Mouse (Mus musculus) erythroblast, adult 5-6 weeks (primary cell): Measurements from ENCODE around the gene Rab43. TPM values are rescaled to one million over a fixed set of nuclear protein-coding genes. Genes with fewer than 3 reads are reported as not detected.

Experiments used
- ATAC-seq: replicated peaks from 2 replicates; pipeline ENCODE4 v1.8.0; 2016; ENCODE audit warnings: moderate number of reproducible peaks, mild to moderate bottlenecking, moderate TSS enrichment, inconsistent platforms; ENCODE audit not compliant: poor library complexity, low FRiP score, severe bottlenecking
- total RNA-seq, 2 experiments: library from RNA; stranded (forward) in 1 of 2; stranded (reverse) in 1 of 2; fragments of 150-400 nt in 1 of 2; fragments of 200-764, 138-1000 nt in 1 of 2; gene quantifications; 2 replicates each; pipeline versions ENCODE4 v1.2.3 to v1.2.4; 2015 to 2017; ENCODE audit warnings: low replicate concordance in 2 of 2

Gene Rab43
- total RNA-seq (2015; ENCODE audit: low replicate concordance) (173 and 230 TPM in 2 replicates), total RNA-seq (2017; ENCODE audit: low replicate concordance) (219 and 239 TPM in 2 replicates)

DNA sequence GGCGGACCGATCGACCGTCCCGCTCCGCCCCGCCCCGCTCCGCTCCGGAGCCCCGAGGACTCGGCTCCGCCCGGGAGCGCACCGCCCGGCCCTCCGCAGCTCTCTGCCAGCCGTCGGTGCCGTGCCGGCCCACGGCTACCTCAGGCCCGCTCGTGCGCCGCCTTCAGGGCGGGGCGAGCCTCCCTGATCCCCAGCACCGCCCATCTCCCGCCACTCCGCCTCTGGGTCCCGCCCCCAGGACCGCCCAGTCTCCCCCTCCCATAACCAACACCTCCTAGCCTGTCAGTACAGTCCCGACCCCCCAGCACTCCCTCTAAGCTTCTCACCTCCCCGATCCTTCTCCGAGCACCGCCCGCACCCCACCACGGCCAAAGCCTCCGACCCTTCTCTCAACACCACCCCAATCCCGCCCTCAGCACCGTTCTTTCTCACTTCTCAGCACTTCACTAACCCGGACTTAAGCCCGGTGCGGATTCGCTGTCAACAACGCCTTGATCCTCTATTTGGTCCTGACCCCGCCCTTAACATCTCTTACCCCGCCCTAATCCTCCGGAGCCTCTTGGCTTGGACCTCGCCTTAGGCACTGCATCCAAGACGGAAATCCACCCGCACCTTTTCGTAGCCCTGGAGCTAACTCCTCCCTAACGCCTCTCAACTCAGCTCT is at the start of gene Rab43:
TSS of gene Rab43 (minus strand) at position 490 of the 664 bp plus-strand sequence.
- ATAC-seq, result peak; percentile 69

DNA sequence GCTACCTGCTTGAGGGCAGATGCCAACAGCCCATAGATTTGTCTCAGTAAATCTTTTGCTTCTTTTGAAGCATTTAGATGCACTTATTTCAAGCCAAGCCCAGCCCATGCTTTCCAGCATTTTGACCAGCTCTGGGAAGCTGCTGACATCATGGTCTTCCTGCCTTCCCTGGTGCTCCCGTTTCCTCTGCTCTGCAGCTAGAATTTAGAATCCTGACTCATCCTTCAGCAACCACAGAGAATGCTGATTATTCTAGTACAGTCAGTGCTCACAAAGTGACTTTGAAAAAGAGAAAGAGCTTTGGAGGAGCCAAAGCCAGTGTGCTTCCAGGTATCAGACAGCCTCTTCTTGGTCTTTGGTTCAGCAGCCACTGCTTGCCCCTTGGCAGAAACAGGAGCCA is 45.1 kb upstream of the Rab43 start:
- ATAC-seq, result no peak

- 0 out of 2 replicates have a peak, but pooled peaks have one; percentile 37 for ATAC-seq
These were observed 41.5 kb upstream of the Rab43 start for GRCm38 (mm10) chr6:87853446-87853845.

DNA sequence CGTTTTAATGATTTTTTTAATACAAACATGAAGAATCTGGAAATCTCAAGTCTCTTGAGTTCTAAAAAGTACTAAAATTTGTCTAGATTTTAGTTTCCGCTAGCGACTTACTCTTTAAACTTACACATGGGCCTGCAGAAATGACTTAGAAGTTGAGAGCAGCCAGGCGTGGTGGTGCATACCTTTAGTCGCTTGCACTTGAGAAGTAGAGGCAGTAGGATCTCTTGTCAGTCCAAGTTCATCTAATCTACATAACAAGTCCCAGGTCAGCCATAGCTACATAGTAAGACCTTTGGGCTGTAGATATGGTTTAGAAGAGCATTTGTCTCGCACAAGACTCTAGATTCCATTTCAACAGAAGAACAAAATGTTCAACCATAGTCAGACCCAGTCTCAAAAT is 39.9 kb upstream of the Rab43 start:
- no peak for ATAC-seq

GRCm38 (mm10) chr6:87850900-87851614 is 39.1 kb upstream of the Rab43 start, which contains the start of gene Cnbp:
Gene Cnbp, minus strand, starts transcription at chr6:87851106.
- peak; percentile 94 for ATAC-seq

DNA sequence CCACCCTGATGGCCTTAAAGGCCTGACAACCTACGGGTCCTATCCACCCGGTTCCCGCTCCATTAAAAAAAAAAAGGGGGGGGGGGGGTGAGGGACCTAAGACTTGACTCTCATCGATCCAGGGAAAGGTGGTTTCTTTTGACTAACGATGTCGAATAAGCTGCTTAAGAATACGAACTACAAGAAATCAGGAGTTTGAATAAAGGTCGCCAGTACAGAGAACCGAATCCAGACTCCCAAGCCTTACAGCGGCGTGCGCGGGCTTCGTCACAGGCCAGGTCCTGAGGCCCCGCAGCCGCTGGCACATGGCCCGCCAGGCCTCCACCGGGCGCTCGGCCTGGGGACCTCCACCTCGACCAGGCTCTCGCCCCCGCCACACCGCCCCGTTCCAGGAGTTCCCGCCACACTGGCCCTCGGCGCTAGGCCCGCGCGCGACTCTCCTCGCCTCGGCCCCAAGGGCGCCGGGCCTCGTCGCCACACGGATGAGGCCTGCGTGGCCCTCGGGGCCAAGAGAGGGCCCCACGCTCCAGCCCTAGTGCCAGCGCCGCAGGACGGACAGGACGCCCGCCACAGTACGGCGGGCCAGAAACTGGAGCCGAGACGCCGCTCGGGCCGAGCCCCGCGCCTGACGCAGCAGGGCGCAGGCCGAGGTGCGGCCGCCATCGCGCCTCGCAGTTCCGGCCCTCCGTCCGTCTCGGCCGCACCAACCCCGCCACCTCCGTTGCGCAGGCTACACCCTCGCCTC is 38.4 kb upstream of the Rab43 start:
- peak; percentile 58 for ATAC-seq

DNA sequence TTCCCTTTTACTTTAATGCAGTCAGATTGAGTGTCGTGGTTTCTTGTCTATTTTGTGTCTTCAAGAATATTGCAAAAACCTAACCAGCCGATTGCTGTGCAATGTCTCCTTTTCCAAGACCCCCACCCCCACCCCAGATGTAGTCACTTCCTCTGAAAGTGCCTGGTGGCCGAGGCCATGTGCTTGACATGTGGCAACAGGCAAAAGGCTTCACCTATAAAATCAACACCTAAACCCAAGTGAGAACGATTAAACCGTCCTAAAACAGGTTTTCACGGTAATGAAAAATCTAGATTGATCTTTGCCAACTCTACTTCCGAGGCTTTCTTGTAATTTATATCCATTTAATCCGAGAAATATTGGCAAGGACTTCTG is 37.8 kb upstream of the Rab43 start:
- no peak for ATAC-seq

- ATAC-seq, result no peak
These were observed 34.8 kb upstream of the Rab43 start for GRCm38 (mm10) chr6:87846813-87847212.

GRCm38 (mm10) chr6:87845031-87845695 is 33.2 kb upstream of the Rab43 start:
- no peak for ATAC-seq

GRCm38 (mm10) chr6:87842254-87842653 is 30.3 kb upstream of the Rab43 start:
- no peak for ATAC-seq

GRCm38 (mm10) chr6:87841635-87842034 is 29.7 kb upstream of the Rab43 start:
- no peak for ATAC-seq

- no peak for ATAC-seq
These were observed 27.9 kb upstream of the Rab43 start for GRCm38 (mm10) chr6:87839797-87840341.

GRCm38 (mm10) chr6:87838551-87839197 is 26.7 kb upstream of the Rab43 start, which contains the start of gene Isy1:
Gene Isy1, minus strand, starts transcription at chr6:87838798.
- ATAC-seq, result peak; percentile 97

GRCm38 (mm10) chr6:87835695-87836094 is 23.7 kb upstream of the Rab43 start, which contains the start of gene Gm45140:
Gene Gm45140, minus strand, starts transcription at chr6:87835795.
- no peak for ATAC-seq

- no peak for ATAC-seq
These were observed 8.4 kb upstream of the Rab43 start for GRCm38 (mm10) chr6:87820366-87820765.

DNA sequence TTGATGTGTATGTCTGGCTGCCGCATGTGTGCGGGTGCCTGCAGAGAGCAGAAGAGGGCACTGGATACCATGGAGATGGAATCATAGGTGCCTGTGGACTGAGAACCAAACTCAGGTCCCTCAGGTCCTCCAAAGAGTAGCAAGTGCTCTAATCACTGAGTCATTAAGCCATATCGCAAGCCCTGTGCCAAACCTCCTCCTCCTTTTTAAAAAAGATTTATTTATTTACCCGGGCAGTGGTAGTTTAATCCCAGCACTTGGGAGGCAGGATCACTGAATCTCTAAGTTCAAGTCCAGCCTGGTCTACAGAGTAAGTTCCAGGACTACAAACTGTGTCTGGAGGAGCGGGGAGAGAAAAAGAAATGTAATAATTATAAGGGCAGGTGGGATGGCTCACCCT is 2.5 kb upstream of the Rab43 start:
- ATAC-seq, result no peak

DNA sequence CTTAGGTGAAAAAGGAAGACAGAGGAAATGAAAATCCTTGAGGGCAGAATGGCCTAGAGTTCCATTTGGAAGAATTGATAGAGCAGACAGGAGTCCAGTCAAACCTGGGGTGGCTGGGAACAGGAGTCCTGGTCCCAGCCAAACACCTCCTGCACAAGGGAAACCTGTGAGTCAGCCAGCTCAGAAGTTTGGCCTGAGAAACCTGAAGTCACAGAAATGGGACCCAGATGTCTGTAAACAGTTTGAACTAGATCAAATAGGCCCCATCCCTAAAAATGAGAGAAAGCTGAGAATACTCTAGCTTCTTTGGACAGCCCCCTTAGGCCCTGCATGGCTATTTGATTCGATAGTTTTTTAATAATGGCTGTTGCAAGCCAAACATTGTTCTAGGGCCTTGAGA is 692 bp upstream of the Rab43 start:
- ATAC-seq, result no peak

- 0 out of 2 replicates have a peak, but pooled peaks have one; percentile 7 for ATAC-seq
These were observed 973 bp downstream of the Rab43 start for GRCm38 (mm10) chr6:87810713-87811669.
